Mouse (Mus musculus) spleen, embryonic (tissue): ENCODE data around the gene Pofut1.

ENCODE experiments used
- CTCF ChIA-PET: fragments of 350-600 bp; sonication (Branson Sonifier 250); formaldehyde crosslinking; loops from one replicate; lab custom pipeline; 2022; lab: Charles Lee

The Pofut1 gene

DNA sequence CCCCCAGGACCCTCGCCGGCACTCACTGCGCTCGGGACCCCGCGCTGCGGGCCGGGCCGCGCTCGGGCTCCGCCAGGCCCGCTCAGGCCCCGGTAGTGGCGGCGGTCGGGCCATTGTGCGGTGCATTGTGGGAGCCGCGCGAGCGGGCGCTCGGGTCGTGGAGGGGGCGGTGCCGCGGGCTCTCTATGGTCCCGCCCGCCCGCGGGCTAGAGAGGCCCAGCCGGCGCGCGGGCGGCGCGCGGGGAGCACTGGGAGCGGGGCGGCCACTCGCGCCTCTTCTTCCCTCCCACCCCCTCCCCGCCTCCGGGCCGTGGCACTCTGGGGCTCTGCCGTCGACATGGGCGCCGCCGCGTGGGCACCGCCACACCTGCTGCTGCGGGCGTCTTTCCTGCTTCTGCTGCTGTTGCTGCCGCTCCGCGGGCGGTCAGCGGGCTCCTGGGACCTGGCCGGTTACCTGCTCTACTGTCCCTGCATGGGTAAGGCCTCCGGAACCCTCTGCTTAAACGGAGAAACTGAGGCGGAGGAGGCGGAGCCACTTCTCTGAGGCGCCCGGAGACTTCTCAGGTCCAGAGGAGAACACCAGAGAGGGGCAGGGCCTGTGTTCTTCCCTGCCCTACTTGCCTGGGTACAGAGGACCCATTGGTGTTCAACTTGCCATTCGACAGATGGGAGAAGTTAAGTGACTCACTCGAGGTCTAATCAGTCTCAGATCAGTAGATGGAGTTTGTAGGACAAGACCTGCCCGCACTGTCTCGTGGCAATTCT, at the start of gene Pofut1, which contains the start of gene Plagl2:
Gene Pofut1 (plus strand): TSS at position 284 of the 765 bp plus-strand sequence.
Gene Plagl2 (minus strand): TSS at position 177 of the 765 bp plus-strand sequence.
- CTCF ChIA-PET, result no interaction called here

DNA sequence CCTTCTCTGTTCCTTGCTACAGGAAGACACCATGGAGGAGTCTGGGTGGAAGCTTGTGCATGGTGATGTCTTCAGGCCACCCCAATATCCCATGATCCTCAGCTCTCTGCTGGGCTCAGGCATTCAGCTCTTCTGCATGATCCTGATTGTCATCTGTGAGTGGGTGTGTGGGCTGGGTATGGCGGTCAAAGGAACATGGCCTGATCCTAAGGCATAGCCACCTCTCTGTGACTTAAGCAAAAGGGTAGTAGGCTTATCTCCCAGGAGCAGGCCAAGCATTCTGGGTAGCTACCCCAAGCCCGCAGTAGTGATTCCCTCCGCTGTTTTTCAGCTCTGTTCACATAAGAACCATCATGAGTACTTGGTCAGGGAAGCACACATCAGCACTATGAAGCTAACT, 47.1 kb upstream of the Pofut1 start:
- CTCF ChIA-PET, result no interaction called here

DNA sequence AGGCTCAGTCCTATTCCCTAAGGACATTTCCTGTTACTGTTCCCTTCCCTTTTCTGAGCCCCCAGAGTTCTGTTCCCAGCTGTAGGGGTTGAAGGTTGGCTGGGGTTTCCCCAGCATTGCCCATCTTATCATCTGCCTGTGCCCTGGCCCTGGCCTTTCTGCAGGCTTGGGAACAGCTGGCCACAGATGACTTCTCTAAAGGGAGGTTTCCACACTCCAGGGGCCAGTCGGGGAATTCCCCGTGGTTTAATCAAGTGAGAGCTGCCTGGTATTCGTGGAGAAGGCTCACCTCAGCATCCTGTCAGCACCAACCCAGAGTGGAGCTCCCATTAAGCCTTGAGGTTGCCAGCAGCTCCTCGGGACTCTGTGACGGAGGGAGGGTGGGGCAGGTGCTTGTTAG, 42.8 kb upstream of the Pofut1 start:
- CTCF ChIA-PET, result no interaction called here

DNA sequence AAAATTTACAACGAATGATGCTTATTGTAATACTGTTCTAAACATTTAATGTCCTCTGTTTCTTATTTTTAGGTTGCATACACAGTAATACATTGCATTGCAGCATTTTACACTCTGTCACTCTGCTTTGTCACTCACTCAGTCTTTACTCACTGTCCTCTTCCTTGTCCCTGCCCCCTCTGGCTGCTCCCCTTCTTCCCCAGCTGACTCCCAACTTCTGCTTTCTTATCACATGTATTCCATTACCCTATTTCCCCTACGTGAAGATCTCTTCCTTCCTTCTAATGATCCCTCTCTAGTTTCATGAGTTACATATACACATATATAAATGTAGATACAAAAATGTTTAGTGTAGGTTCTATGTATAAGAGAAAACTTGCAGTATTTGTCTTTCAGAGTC, 42.2 kb upstream of the Pofut1 start:
- CTCF ChIA-PET, result no interaction called here

DNA sequence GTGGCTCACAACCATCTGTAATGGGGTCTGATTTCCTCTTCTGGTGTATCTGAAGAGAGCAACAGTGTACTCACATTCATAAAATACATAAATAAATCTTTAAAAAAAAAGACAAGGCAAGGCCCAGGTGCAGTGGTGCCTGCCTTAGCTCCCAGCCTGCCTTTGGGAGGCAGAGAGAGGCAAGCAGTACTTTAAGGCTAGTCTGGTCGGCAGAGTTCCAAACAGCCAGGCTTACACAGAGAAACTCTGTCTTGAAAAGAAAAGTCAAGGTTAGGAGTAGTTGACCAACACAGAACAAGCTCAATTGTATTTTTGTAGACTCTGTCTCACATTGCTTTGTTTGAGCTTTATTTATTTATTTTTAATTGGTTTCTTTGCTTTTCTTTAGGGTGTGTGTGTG, 38.6 kb upstream of the Pofut1 start:
- CTCF ChIA-PET, result no interaction called here

DNA sequence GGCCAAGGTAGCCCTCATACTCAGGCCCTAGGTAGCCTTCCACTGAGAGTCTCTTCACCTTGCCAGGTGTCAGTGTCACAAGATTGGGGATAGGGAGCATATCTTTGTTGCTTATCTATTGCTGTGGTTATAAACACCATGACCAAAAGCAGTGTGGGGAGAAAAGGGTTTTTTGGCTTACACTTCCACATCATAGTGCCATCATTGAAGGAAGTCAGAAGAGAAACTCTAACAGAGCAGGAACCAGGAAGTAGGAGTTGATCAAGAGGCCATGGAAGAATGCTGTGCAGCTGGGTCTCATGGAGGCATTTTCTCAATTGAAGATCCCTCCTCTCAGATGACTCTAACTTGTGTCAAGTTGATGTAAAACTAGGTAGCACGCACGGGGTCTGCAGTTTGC, 33.2 kb upstream of the Pofut1 start:
- CTCF ChIA-PET, result no interaction called here

DNA sequence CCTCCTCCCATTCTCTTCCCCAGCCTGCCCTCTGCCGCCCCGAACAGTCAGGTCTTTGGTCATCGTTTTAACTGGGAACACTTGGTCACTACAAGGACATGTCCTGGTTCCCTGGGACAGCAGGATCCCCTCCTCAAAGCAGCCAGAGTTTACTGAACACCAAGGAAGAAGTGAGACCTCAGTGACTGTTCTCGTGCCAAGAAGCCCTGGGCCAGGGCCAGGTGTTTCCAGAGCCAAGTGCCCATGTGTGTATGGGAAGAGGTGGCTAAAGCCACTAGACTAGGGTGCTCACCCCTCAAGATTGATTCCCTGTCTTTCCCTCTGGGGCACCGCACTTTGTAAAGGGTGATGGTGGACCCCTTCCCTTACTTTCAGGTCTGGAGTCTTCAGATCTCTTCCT, 32.0 kb upstream of the Pofut1 start:
- CTCF ChIA-PET, result interaction anchor here (0.5 kb wide), 1 partner anchor 135 kb away, joined by 3 read pairs; no protein-coding TSS in a partner anchor

DNA sequence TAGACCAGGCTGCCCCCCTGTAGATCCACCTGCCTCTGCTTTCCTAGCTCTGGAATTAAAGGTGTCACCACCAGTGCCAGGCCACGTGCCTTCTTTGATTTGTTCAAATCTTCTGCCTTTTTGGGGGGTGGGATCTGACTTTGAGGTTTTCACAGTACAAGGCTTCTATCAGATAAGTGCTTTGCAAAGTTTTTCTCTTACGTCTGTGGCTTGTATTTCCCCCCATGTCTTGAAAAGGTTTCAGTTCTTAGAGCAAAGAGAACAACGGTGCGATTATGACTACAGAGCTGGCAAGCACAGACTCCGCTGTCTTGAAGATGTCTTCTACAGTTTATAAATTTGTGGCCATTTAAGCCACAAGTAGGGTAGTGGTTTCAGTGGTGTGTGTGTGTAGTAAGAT, 29.9 kb upstream of the Pofut1 start:
- CTCF ChIA-PET, result no interaction called here

DNA sequence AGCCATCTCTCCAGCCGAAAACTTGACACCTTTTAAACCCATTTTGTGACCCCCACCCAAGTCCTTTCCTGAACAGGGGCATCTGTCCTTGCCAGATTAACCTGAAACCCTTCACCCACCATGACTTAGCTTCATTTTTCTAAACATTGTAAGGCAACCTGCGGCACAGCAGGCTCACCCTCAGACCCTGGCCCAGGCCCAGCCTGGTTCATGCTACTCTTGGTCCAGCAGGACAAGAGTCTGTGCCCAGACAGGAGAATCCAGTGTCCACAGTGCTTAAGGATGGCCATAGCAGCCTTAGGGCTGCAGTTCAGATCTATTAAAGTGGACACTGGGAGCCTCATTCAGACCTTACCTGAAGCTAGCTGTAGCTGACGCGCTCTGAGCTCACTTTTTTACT, 28.0 kb upstream of the Pofut1 start:
- CTCF ChIA-PET, result no interaction called here

DNA sequence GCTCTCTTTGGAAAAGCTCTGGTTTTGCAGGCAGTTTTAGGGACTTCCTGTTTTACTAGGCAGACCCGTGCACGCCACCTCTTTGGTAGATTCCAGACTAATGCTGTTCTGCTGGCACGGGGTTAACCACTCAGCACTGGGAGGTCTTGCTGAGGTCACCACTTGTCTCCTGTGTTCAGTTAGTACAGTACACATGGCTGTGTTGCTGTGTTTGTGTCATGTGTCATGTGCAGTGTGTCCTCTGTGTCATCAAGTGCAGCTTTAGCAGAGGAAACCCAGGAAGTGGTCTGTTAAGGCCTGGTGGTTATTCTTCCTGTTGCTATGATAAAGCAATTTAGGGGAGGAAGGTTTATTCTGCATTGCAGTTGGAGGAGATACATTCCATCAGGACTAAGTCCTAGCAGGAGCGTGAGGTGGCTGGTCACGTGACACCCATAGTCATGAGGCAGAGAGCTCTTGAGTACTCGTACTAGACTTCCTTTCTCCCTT, 26.5 kb upstream of the Pofut1 start:
- CTCF ChIA-PET, result no interaction called here

DNA sequence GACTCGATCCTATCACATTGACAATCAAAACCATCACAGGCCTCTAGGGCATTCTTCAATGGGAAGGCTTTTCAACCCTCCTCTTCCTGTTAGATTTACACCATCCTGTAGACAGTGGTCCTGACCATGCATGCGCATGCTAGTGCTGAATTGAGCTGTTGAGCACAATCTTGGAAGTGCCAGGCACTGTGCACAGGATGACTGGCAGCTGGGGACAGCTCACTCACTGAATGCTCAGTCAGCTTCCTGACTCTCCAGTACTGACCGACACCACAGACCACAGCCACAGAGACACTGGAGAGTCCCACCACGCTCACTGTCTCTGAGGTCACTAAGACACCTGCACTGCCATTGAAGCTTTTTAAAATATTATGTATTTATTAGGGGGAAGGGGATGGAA, 25.9 kb upstream of the Pofut1 start:
- CTCF ChIA-PET, result no interaction called here

DNA sequence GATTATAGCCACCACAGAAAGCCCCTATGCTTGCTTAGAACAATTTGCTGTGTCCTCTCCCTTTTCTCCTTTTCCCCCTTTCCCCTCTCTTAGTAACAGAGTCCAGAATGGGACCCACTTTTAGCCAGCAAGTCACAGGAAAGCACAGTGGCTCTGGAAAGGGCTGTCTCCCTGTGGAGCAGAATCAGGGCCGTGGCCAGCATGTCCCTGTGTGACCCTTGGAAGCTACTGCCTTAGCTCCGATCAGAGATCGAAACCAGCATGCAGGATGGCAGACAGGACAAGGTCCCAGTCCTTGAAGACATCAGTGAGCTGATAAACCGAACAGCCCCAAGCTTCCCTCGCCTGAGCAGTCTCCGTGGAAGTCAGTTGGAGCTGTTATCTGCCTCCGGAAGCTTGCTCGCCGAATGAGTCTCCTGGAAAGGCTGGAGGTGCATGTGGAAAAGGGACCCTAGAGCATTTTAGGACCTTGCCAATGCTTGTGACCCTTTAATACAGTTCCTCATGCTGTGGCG, 23.4 kb upstream of the Pofut1 start:
- CTCF ChIA-PET, result no interaction called here

DNA sequence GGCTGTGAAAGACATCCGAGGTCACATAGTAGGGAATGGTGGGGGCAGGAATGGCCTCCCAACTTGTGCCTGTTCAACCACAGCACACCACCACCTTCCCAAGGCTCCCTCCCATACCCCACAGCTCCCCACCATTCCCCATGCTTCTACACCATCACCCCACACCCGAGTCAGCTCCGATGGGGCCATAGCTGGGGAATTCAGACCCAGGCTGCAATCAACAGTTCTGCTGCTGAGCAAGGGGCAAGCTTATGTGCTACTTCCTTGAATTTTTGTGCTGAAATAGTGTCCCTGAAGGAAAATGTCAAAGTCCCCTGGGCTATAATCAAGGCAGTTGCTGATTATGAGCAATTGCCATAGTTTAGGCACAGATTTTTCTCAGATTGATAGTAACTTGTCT, 22.8 kb upstream of the Pofut1 start:
- CTCF ChIA-PET, result interaction anchor here (0.5 kb wide), 1 partner anchor 115 kb away, joined by 3 read pairs; no protein-coding TSS in a partner anchor

DNA sequence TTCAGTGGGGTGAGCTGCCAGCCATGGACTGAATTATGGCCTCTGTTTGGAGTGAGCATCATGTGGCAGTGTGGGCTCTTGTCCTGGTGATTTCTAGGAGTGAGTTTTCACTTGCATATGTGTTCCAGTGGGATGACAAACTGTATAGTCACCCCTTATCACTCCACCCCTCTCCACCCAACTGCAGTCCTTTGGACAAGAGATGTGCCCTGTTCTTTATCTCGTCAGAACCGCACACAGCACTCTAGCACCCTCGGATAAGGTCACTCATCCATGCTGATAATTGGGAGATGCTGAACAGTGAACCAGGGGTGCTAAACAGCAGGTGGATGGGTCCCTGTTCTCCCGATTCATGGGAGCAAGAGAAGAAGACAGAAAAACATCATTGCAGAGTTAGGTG, 19.7 kb upstream of the Pofut1 start:
- CTCF ChIA-PET, result no interaction called here

DNA sequence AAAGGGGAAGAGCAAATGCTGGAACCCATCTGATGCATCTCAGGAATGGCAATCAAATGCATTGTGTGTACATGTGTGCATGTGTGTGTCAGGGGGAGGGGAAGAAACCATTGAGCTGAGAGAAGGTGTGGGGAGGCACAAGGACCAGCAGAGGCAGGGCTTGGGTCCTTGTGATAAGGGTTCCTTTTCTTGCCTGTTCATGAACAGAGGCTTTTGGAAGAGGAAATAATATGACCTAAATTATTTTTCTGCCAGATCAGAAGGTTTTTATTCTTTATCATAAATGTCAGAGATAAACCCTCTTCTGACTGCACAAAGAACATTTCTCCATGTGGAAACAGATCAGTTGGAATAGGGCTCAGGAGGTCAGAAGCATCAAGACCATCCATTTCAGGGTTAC, 19.2 kb upstream of the Pofut1 start:
- CTCF ChIA-PET, result no interaction called here

DNA sequence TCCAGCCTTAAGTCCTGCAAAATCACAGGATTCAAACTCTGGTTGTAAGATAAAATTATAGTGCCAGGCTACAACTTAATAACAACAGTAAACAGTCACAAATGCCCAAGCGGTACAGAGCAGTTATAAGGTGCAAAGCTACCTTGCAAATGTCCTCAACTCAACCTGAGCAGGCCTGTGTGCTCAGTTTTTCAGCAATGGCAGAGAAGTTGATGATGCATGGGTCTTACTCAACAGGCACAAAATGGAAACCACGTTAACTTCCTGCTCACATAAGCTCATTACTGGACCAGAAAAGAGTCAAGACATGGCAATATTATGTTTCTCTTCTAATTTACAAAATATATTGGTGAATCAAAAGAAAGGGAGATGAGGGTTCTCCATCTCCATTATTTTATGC, 18.8 kb upstream of the Pofut1 start:
- CTCF ChIA-PET, result no interaction called here

DNA sequence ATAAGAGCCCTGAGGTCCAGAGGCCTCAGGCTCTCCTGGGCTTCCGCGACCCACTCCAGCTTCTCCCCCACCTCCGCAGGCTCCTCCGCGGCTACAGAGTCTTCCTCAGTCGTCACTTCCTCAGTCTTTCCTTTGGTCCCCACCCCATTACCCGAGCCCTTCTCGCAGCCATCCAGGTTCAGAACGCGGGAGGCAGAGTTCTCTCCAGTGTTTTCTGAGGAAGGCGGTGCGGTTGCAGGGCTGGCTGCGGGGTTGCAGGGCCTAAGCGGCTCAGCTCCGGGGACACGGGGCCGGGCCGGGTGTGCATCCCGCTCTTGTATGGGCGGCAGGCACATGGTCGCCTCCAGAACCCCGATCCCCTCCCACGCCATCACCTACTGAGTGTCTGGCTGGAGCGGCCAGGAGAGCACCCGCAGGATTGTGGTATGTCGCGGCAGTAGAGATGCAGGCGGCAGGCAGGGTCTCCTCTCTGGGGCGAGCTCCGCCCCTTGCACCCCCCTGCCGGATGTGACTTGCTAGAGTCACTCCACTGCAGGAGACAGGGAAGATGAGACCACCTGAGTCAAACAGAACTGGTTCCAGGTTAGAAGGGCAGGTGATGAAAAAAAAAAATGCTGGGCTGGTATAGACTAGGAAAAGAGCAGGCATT, 16.3 kb upstream of the Pofut1 start, which contains the start of gene Tspyl3:
Gene Tspyl3 (minus strand): TSS at position 496 of the 649 bp plus-strand sequence.
- CTCF ChIA-PET, result interaction anchor here (0.7 kb wide), 2 partner anchors 120 to 1874 kb away, joined by 4 to 6 read pairs; partner anchors contain the start of gene Asxl1

DNA sequence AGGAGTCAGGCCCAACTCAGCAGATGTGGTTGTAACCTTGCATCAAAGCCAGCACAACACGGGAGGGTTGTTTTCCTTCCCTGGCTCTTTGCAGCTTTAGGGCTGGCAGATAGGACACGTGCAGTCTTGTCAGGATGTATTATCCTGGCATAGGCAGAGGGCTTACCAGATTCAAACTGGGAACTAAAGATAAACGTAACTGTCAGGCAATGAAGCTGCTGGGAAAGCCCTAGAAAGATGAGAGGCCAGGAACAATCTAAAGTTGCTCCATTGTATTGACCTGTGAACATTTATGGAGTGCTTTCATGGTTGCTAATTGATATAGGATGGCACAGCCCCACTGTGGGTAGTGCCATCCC, 15.8 kb upstream of the Pofut1 start:
- CTCF ChIA-PET, result interaction anchor here (0.7 kb wide), 2 partner anchors 120 to 1874 kb away, joined by 4 to 6 read pairs; partner anchors contain the start of gene Asxl1

DNA sequence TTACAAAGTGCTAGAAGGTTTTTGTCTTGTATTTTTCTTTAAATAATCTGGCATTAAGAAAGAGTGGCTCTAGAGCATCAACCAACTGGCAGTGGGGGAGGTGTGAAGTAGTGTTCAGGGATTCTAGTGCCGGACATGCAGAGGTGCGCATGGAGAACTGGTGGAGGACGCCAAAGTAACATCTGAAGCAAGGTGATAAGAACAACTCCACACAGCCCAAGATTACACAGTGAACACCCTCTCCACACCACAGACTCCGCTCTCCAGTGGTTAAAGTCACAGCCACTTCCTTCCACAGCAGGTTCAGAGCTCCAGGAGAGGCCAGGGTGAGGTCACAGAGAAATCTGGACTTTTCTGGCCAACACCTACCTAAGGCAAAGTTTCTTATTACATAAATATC, 13.4 kb upstream of the Pofut1 start:
- CTCF ChIA-PET, result no interaction called here

DNA sequence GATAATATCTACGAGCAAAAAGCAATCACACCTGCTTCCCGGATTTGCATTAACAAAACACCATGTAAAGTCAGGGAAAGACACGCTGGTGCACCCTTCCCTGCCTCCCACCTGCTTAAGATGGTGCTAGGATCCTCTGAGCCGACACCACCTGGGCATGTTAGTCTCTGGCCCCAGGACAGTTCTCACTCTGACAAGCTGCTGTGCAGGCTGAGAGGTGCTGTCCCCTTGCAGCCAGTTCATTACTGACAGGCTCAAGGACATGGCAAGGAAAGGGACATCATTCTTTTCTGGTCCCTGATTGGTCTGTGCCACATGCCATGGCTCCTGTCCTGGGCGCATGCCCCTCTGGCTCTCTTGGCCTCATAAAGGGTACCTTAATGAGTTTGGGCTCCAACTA, 12.8 kb upstream of the Pofut1 start:
- CTCF ChIA-PET, result no interaction called here

DNA sequence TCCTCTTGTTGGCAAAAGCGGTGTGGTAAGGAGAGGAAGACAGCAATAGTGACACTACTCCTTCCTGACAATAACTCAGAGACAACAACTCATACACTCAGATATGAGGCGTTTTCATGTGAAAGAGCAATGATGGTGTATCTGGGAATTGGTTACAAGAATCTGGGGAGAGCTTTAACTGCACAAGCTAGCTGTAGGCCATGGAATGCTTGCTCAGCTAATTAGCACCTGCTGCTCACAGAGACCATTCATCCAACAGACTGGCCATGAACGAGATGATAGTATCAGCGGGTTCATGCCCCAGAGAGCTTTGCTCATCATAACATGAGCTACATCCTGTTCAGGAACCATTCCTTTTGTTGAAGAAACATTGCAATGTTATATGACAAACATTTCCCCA, 4.1 kb upstream of the Pofut1 start:
- CTCF ChIA-PET, result no interaction called here

DNA sequence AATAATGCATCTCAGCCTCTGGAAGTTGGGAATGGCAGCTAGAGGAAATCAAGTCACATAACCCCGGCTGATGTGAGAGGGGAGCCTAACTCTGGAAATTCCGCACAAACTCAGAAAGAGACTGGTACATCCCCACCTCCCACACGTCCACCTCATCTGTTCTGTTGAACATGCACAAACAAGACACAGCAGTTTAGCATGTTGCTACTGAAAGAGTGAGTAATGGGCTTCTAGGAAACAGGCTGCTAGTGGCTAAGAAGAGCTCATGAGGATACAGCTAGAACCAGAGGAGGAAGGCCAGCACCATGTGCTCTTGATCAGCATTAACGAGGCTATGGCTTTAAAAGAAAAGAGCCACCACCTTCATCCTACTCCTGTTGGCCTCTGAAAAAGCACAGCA, 3.4 kb upstream of the Pofut1 start:
- CTCF ChIA-PET, result no interaction called here

DNA sequence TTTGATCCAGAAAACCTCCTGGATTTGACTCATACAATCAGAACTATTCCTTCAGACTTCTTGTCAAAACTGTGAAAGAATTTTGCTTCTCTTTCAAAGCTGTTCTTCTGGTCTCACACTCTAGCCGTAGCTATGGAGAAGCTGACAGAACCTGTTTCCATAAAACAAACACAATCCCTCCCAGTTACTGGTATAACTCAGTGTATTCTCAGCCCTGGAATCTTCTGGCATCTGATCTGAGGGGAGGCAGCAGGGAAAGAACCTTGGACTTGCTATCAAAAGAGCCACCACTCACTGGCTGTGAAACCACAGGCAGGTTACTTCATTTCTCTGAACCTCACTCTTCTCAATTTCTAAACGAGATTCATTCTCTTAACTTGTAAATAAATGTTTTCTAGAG, 2.9 kb upstream of the Pofut1 start:
- CTCF ChIA-PET, result no interaction called here
